Mouse (Mus musculus) embryonic fibroblast, embryonic 13.5 days (primary cell): Measurements from ENCODE around the gene Tmem63a.

Experiments used
- CTCF ChIP-seq: IDR thresholded peaks from 2 replicates; pipeline ENCODE4 v1.5.1; 2011; ENCODE audit warnings: mild to moderate bottlenecking, control low read depth, low read length, moderate library complexity, borderline replicate concordance; ENCODE audit not compliant: insufficient read depth
- POLR2A ChIP-seq: IDR thresholded peaks from 2 replicates; pipeline ENCODE4 v1.6.1; 2011; ENCODE audit warnings: low read depth, mild to moderate bottlenecking, control low read depth, low read length, moderate library complexity

DNA sequence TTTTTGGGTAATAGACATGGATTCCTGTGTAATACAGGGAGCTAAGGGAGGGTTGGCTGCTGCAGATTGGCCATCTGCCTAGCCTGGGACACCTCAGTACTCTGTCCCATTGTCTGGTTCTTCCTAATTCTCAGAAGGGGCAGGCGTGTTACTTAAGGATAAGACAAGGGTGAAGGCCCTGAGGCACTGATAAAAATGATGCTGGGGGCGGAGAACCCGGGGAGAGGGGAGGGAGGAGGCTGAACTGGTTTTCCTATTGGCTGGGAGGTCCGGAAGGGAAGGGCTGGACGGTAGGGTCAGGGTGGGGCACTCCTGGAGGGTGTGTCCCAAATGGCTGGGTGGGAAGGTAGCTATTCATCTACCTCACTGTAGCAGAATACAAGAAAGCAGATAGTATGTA, 39.2 kb upstream of the Tmem63a start:
- no peak for TF ChIP-seq POLR2A
- TF ChIP-seq CTCF, result no peak
